Mouse (Mus musculus) forebrain, embryonic 16.5 days (tissue): ENCODE results near the gene Thap4. TPM values are rescaled to one million over a fixed set of nuclear protein-coding genes. Genes with fewer than 3 reads are reported as not detected.

Experiments used
- ATAC-seq: fragments of 200-750 bp; cut with Nextera tagmentation; 2 replicates; pipeline ENCODE4 v1.8.0; 2017; ENCODE audit warnings: mild to moderate bottlenecking, moderate library complexity
- H3K27ac ChIP-seq: fragments of 300-500 bp; sonication (generic); 2 replicates; pipeline ENCODE4 v1.5.1; 2014; ENCODE audit warnings: low read length, control low read depth
- H3K27me3 ChIP-seq: fragments of 300-500 bp; sonication (generic); replicated peaks from 2 replicates; pipeline ENCODE4 v1.6.1; 2014; ENCODE audit warnings: low read length; ENCODE audit not compliant: control insufficient read depth, insufficient read depth
- H3K36me3 ChIP-seq: fragments of 300-500 bp; sonication (generic); 2 replicates; pipeline ENCODE4 v1.6.1; 2014; ENCODE audit not compliant: control insufficient read depth, insufficient read depth
- H3K4me1 ChIP-seq: fragments of 300-500 bp; sonication (generic); replicated peaks from 2 replicates; pipeline ENCODE4 v1.6.1; 2014; ENCODE audit warnings: low read length; ENCODE audit not compliant: control insufficient read depth, insufficient read depth
- H3K4me2 ChIP-seq: fragments of 300-500 bp; sonication (generic); 2 replicates; pipeline ENCODE4 v1.6.1; 2014; ENCODE audit warnings: mild to moderate bottlenecking, low read length, control low read depth
- H3K4me3 ChIP-seq: fragments of 300-500 bp; sonication (generic); replicated peaks from 2 replicates; pipeline ENCODE4 v1.5.1; 2014; ENCODE audit warnings: mild to moderate bottlenecking, low read length, control low read depth
- H3K9ac ChIP-seq: fragments of 300-500 bp; sonication (generic); replicated peaks from 2 replicates; pipeline ENCODE4 v1.6.1; 2014; ENCODE audit warnings: low read depth, low read length, control low read depth
- H3K9me3 ChIP-seq: fragments of 300-500 bp; sonication (generic); 2 replicates; pipeline ENCODE4 v1.6.1; 2016; ENCODE audit warnings: low read length; ENCODE audit not compliant: control insufficient read depth
- WGBS: fragments of 180-500 bp; shearing (Covaris S2); extraction: QIAGEN DNeasy Blood & Tissue Kit; methylation state at CpG from one replicate; pipeline ENCODE4 v1.1.7; 2014; 5-methylcytosine and 5-hydroxymethylcytosine counted together
- polyA plus RNA-seq: library from polyadenylated mRNA; unstranded; fragments of >200 nt; fragmentation: Nextera tagmentation; extraction: Ambion mirVana; gene quantifications from 2 replicates; pipeline ENCODE4 v1.2.1, GENCODE M21; 2015

The Thap4 gene
- polyA plus RNA-seq, 1 experiment from 2014 or later, result 47.5 TPM

DNA sequence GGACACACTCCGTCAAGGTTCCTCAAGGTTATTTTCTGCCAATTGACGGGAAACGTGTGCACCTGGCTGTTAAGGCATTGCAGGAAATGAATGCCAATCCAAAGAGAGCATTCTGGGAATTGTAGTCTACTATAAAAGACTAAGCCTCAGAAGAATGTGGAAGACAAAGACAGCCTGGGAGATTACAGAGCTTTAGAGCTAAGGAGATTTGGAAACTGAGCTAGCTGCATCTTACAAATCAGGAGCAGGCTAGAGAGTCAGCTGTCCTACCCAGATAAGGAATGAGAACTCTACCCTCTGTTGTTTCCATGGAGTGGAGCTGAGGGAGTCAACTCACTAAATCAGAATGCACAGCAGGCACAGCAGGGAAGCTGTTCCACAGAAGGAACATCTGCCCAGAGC lies 22.8 kb downstream of the Thap4 start:
- H3K36me3 ChIP-seq, result no peaks in the 10 kb centered on the region
- H3K9me3 ChIP-seq, result no peaks in the 10 kb centered on the region
- no peak overlapping the region for H3K9ac ChIP-seq
- H3K4me3 ChIP-seq, result no peak overlapping the region
- WGBS, result 6% methylated on average over 3 of the region's 3 CpGs
- 0 out of 2 replicates have a peak overlapping the region, but pooled peaks have one; percentile 26 for H3K27ac ChIP-seq
- peaks cover 4% of the 10 kb centered on the region for H3K4me1 ChIP-seq
- peak; percentile 50 for ATAC-seq
- H3K4me2 ChIP-seq, result peak overlapping the region; percentile 31; the same call in 1 of the 2 replicates
- H3K27me3 ChIP-seq, result no peaks in the 10 kb centered on the region

DNA sequence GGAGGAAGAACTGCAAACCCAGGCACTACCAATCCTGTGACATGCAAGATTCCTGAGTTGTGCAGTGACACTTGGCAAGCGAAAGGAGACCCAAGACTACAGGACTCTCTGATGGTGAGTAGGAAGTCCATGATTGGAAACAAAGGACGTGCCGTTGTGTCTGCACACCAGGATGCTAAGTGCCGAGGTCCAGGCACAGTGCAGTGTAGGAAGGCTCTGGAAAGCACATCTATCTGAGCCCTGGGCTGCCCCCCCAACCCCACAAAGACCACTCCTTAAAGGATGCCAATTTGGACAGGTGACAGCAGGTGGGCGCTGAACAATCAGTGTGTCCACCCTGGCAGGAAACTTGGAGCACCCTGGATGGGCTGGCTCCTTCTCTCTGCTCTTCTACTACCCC lies 23.6 kb downstream of the Thap4 start:
- no peaks in the 10 kb centered on the region for H3K27me3 ChIP-seq
- H3K9me3 ChIP-seq, result no peaks in the 10 kb centered on the region
- ATAC-seq, result 0 out of 2 replicates have a peak, but pooled peaks have one; percentile 16
- H3K4me1 ChIP-seq, result peaks cover 4% of the 10 kb centered on the region
- H3K36me3 ChIP-seq, result no peaks in the 10 kb centered on the region
- 80% methylated on average over 5 of the region's 5 CpGs for WGBS
- no peak overlapping the region for H3K4me3 ChIP-seq
- no peak overlapping the region for H3K4me2 ChIP-seq
- no peak overlapping the region for H3K27ac ChIP-seq
- no peak overlapping the region for H3K9ac ChIP-seq

DNA sequence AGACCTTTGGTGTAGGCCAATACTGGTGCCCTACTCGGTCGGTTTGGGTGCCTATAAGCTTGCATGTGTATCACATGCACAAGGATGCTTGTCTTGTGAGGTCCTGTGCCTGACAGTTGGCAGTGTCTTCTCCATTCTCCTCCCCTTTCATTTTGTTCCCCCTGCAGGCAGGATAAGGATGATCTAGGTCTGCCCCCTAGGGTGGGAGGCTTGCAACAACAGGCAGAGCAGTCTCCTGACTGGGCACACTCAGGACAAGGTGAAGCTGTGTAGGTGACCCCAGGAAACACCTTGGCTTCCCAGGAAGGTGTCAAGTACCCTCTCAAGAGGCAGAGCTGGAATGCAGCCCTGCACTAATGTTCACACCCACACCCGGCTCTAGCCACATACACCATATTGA lies 27.7 kb downstream of the Thap4 start:
- no peak overlapping the region for H3K27ac ChIP-seq
- no peaks in the 10 kb centered on the region for H3K36me3 ChIP-seq
- no peaks in the 10 kb centered on the region for H3K9me3 ChIP-seq
- H3K4me1 ChIP-seq, result peaks cover 3% of the 10 kb centered on the region
- no peak overlapping the region for H3K4me3 ChIP-seq
- H3K27me3 ChIP-seq, result no peaks in the 10 kb centered on the region
- WGBS, result 73% methylated on average over 3 of the region's 3 CpGs
- H3K4me2 ChIP-seq, result no peak overlapping the region
- no peak overlapping the region for H3K9ac ChIP-seq
- 0 out of 2 replicates have a peak, but pooled peaks have one; percentile 27 for ATAC-seq

DNA sequence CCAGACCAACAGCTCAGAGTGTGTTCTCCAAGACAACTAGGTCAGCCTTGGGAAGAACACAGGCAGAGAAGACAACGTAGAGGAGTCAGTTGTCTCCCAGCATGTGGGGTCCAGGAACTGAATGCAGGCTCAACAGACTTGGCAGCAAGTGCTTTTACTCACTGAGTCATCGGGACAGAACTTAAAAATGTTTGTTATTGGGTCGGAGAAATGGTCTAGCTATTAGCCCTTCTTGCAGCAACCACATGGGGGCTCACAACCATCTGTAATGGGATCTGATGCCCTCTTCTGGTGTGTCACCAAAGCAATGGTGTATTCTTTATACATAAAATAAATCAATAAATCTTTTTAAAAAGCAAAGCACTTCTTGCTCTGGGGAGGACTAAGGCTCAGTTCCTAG lies 28.5 kb downstream of the Thap4 start:
- ATAC-seq, result no peak
- Histone ChIP-seq H3K9me3 (no peaks in the 10 kb centered on the region), H3K4me3 (no peak overlapping the region), H3K4me2 (no peak overlapping the region), H3K27ac (no peak overlapping the region), H3K4me1 (no peaks in the 10 kb centered on the region), H3K36me3 (no peaks in the 10 kb centered on the region), H3K27me3 (no peaks in the 10 kb centered on the region), H3K9ac (no peak overlapping the region)
- WGBS, result 79% methylated on average over 3 of the region's 3 CpGs

DNA sequence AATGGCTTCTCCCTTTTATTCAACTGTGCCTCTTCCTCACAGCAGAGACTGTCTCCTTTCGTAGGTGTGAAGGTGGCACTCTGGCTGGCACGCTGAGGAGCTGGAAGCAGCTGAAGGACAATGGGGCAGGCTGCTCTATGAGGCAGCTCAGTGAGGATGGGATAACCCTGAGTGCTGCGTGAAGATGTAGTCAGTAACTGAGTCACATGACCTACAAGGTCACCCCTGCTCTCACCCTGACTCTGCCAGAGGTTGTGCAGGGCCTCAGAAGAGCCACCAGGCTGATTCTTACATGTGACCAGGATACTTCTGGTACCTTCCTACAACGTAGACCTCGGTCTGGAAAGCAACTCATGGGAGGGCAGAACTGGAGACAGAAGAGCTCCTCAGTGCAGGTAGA lies 29.0 kb downstream of the Thap4 start:
- Histone ChIP-seq H3K9ac (no peak overlapping the region), H3K27ac (no peak overlapping the region), H3K27me3 (no peaks in the 10 kb centered on the region), H3K4me3 (no peak overlapping the region), H3K9me3 (no peaks in the 10 kb centered on the region), H3K36me3 (no peaks in the 10 kb centered on the region), H3K4me1 (no peaks in the 10 kb centered on the region), H3K4me2 (no peak overlapping the region)
- ATAC-seq, result 0 out of 2 replicates have a peak, but pooled peaks have one; percentile 13
- WGBS, result 95% methylated on average over 5 of the region's 5 CpGs

DNA sequence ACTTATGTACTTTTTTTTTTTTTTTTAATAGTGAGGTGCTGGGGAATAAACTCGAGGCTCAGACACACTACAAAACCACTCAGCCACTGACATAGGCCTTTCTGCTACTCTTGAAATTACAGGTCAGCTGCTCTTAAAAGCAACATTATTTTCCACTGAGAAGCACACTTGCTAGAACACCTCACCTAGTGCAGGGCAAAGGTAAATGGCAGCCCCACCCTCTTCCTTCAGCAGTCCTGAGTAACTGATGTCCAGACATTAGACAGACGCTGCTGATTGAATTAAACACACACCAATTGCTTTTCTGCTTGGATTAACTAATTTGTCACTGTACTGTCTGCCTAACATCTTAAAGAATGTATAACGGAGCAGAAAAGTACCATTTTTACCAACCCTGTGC lies 30.0 kb downstream of the Thap4 start:
- no peaks in the 10 kb centered on the region for H3K9me3 ChIP-seq
- H3K36me3 ChIP-seq, result no peaks in the 10 kb centered on the region
- no peak overlapping the region for H3K4me3 ChIP-seq
- H3K9ac ChIP-seq, result no peak overlapping the region
- no peak overlapping the region for H3K4me2 ChIP-seq
- WGBS, result 78% methylated on average over 3 of the region's 3 CpGs
- H3K4me1 ChIP-seq, result no peaks in the 10 kb centered on the region
- H3K27ac ChIP-seq, result no peak overlapping the region
- no peaks in the 10 kb centered on the region for H3K27me3 ChIP-seq
- no peak for ATAC-seq

DNA sequence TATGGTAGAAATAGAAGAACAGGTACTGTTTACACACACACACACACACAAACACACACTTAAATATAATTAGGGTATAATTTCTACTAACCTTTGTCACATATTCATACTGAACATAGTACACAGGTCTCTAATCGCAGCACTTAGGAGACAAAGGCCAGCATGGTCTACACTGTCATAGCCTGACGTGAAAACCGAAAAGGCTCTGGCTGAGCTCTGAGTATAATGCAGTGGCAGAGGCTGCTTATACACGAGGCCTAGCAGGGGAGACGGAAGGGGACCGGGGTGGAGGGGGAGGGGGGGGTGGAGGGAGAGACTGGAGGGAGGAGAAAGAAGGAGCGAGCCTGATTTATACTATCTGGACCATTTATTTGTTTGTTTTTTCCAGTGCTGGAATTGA lies 33.1 kb downstream of the Thap4 start:
- H3K4me1 ChIP-seq, result no peaks in the 10 kb centered on the region

DNA sequence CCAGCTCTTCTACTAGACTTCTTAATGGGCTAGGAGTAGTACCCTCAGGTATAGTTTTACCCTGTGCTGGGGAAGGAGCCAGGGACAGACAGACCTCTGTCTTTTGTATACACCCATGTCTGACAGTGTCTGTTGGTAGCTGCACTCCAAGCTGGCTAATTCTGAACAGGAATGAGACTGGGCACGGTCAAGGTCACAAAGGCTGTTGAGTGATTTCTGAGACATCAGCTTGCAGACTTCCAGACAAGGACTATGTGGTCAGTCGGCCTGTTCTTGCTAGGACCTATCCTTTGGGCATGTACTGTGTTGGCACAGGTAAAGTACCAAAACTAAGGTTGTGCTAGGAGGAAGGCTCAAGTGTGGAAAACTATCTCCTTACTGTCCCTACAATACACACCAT lies 38.5 kb downstream of the Thap4 start:
- Histone ChIP-seq H3K4me1 (0 out of 2 replicates have a peak, but pooled peaks cover 3% of the 10 kb centered on the region), H3K36me3 (no peaks in the 10 kb centered on the region; the same call in 1 of the 2 replicates), H3K27ac (no peak overlapping the region), H3K4me3 (no peak overlapping the region), H3K27me3 (no peaks in the 10 kb centered on the region), H3K9ac (no peak overlapping the region), H3K9me3 (no peaks in the 10 kb centered on the region), H3K4me2 (no peak overlapping the region)
- ATAC-seq, result no peak
- 95% methylated on average over 2 of the region's 2 CpGs for WGBS

More for the DNA sequence above, 33.1 kb downstream of the Thap4 start:
- WGBS, result 46% methylated on average over 7 of the region's 7 CpGs
- Histone ChIP-seq H3K27me3 (no peaks in the 10 kb centered on the region), H3K36me3 (no peaks in the 10 kb centered on the region), H3K4me3 (no peak overlapping the region), H3K27ac (no peak overlapping the region), H3K9me3 (no peaks in the 10 kb centered on the region), H3K4me2 (no peak overlapping the region), H3K9ac (no peak overlapping the region)
- ATAC-seq, result no peak

DNA sequence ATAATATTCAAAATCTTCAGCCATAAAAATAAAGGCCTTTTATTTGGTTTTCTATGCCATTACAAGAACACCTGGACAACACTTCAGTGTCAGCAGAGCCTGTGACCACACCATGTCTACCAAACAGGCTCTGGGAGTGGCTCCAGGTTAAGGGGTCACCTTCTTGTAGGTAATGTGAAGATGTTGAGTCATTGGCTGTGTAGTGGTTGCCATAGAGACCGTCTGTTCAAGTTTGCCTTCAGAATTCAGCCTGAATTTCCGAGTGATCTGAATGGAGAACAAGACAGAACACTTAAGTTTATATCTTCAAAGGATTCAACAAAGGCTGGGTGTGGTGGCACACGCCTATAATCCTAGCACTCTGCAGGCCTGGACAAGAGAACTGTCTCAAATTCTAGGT lies 49.3 kb downstream of the Thap4 start:
- H3K36me3 ChIP-seq, result peaks cover 5% of the 10 kb centered on the region
- no peak for ATAC-seq
- no peak overlapping the region for H3K4me3 ChIP-seq
- H3K9me3 ChIP-seq, result no peaks in the 10 kb centered on the region
- H3K4me2 ChIP-seq, result no peak overlapping the region
- 63% methylated on average over 3 of the region's 3 CpGs for WGBS
- H3K27me3 ChIP-seq, result no peaks in the 10 kb centered on the region
- H3K9ac ChIP-seq, result no peak overlapping the region
- no peak overlapping the region for H3K27ac ChIP-seq
- H3K4me1 ChIP-seq, result no peaks in the 10 kb centered on the region

DNA sequence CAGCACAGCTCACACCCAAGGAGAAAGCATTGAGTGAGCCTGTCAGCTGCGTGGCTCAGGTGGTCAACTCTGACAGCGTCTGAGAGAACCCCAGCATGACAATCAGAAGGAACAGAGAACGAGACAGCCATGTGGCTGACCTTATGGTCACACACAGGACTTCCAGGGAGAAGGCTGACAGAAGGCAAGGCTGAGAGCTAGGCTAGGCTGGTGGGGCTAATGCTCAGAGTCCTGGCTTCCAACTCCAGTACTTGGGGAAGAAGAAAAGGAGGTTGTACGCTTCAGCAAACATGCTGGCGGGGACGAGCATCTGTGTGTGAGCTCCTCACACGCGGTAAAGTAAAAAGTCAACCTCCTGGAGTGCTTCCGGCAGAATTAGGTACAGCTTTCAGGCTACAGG lies 50.3 kb downstream of the Thap4 start:
- Histone ChIP-seq H3K4me2 (no peak overlapping the region), H3K4me1 (no peaks in the 10 kb centered on the region), H3K27me3 (no peaks in the 10 kb centered on the region), H3K9me3 (no peaks in the 10 kb centered on the region), H3K27ac (no peak overlapping the region), H3K4me3 (no peak overlapping the region), H3K9ac (no peak overlapping the region), H3K36me3 (peaks cover 5% of the 10 kb centered on the region)
- WGBS, result 88% methylated on average over 9 of the region's 9 CpGs
- ATAC-seq, result no peak
